Mouse (Mus musculus): ENCODE data around the gene Anpep. TPM values are rescaled to one million over a fixed set of nuclear protein-coding genes. Genes with fewer than 3 reads are reported as not detected.
"Not testable (repeated sequence)": the region's sequence is repeated elsewhere in the genome, so short reads cannot be mapped to it uniquely, and the experiment has no call there.

The Anpep gene
- polyA plus RNA-seq, 1 experiment from 2014 or later = 2.1 TPM

DNA sequence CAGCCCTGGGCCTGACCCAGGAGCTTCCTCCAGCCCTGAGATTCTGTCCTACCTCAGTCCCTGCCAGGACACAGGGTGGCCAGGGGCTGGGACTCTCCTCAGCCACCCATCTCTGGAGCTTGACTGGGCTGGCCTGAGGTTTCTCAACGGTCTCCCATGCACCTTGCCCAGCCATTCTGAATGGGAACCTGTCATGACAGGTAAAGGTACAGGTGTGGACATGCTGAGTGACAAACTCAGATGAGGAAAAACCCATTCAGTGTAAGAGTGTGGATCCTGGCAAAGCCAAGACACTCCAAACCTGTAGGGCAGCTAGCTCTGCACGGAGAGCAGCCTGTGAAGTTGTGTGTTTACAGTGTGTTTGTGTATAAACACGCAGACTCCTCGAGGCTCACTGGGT is 60.5 kb downstream of the Anpep start:
- no peak overlapping the region for H3K9ac ChIP-seq (replicated peaks)
- ATAC-seq = no peak
- H3K27me3 ChIP-seq = peaks cover 7% of the 10 kb centered on the region
- H3K27ac ChIP-seq = no peak overlapping the region
- H3K36me3 ChIP-seq = no peaks in the 10 kb centered on the region
- no peak overlapping the region for H3K4me2 ChIP-seq (replicated peaks)
- 87% methylated on average over 4 of the region's 4 CpGs for WGBS
- no peak overlapping the region for H3K4me3 ChIP-seq (replicated peaks)
- H3K4me1 ChIP-seq (replicated peaks) = peaks cover 12% of the 10 kb centered on the region; the same call in 1 of the 2 replicates
- H3K9me3 ChIP-seq = no peaks in the 10 kb centered on the region

- no peak overlapping the region for H3K27ac ChIP-seq
- WGBS = 74% methylated on average over 6 of the region's 6 CpGs
Observed at GRCm38 (mm10) chr7:79799506-79799905, 61.4 kb downstream of the Anpep start.

GRCm38 (mm10) chr7:79799048-79799447 is 61.8 kb downstream of the Anpep start:
- Histone ChIP-seq H3K4me2 (replicated peaks) (no peak overlapping the region), H3K4me1 (replicated peaks) (peaks cover 12% of the 10 kb centered on the region; the same call in 1 of the 2 replicates), H3K4me3 (replicated peaks) (no peak overlapping the region), H3K9ac (replicated peaks) (no peak overlapping the region), H3K27me3 (peaks cover 19% of the 10 kb centered on the region), H3K27ac (no peak overlapping the region), H3K9me3 (no peaks in the 10 kb centered on the region), H3K36me3 (no peaks in the 10 kb centered on the region)
- ATAC-seq = peak; percentile 29; the same call in 1 of the 2 replicates
- WGBS = 4% methylated on average over 8 of the region's 8 CpGs

More at GRCm38 (mm10) chr7:79799506-79799905, 61.4 kb downstream of the Anpep start:
- H3K9ac ChIP-seq (replicated peaks) = no peak overlapping the region
- H3K9me3 ChIP-seq = no peaks in the 10 kb centered on the region
- peaks cover 12% of the 10 kb centered on the region; the same call in 1 of the 2 replicates for H3K4me1 ChIP-seq (replicated peaks)
- no peak overlapping the region for H3K4me2 ChIP-seq (replicated peaks)
- peaks cover 15% of the 10 kb centered on the region for H3K27me3 ChIP-seq
- H3K4me3 ChIP-seq (replicated peaks) = no peak overlapping the region
- ATAC-seq = no peak
- H3K36me3 ChIP-seq = no peaks in the 10 kb centered on the region

- H3K27ac ChIP-seq = no peak overlapping the region
- no peaks in the 10 kb centered on the region for H3K36me3 ChIP-seq
- no peaks in the 10 kb centered on the region for H3K9me3 ChIP-seq
- no peak overlapping the region for H3K4me2 ChIP-seq (replicated peaks)
- 20% methylated on average over 5 of the region's 5 CpGs for WGBS
- peaks cover 12% of the 10 kb centered on the region; the same call in 1 of the 2 replicates for H3K4me1 ChIP-seq (replicated peaks)
- no peak for ATAC-seq
- peaks cover 24% of the 10 kb centered on the region for H3K27me3 ChIP-seq
- no peak overlapping the region for H3K4me3 ChIP-seq (replicated peaks)
- no peak overlapping the region for H3K9ac ChIP-seq (replicated peaks)
Observed at GRCm38 (mm10) chr7:79798606-79799005, 62.3 kb downstream of the Anpep start.

- H3K4me3 ChIP-seq (replicated peaks) = peak within 1 kb of the TSS; percentile 48
- 78% methylated on average over 6 of the region's 6 CpGs for WGBS
- H3K36me3 ChIP-seq = no peaks in the 10 kb centered on the region
- H3K9me3 ChIP-seq = no peaks in the 10 kb centered on the region
- no peak within 1 kb of the TSS for H3K27ac ChIP-seq
- H3K4me2 ChIP-seq (replicated peaks) = peak within 1 kb of the TSS; percentile 62
- peak within 1 kb of the TSS; percentile 57 for H3K9ac ChIP-seq (replicated peaks)
- peaks cover 30% of the 10 kb centered on the region for H3K4me1 ChIP-seq (replicated peaks)
- peaks cover 54% of the 10 kb centered on the region for H3K27me3 ChIP-seq
- no peak for ATAC-seq
Observed at GRCm38 (mm10) chr7:79793688-79794087, 67.2 kb downstream of the Anpep start, which contains the start of gene Mesp1. Gene Mesp1 (minus strand): TSS chr7:79793788.

DNA sequence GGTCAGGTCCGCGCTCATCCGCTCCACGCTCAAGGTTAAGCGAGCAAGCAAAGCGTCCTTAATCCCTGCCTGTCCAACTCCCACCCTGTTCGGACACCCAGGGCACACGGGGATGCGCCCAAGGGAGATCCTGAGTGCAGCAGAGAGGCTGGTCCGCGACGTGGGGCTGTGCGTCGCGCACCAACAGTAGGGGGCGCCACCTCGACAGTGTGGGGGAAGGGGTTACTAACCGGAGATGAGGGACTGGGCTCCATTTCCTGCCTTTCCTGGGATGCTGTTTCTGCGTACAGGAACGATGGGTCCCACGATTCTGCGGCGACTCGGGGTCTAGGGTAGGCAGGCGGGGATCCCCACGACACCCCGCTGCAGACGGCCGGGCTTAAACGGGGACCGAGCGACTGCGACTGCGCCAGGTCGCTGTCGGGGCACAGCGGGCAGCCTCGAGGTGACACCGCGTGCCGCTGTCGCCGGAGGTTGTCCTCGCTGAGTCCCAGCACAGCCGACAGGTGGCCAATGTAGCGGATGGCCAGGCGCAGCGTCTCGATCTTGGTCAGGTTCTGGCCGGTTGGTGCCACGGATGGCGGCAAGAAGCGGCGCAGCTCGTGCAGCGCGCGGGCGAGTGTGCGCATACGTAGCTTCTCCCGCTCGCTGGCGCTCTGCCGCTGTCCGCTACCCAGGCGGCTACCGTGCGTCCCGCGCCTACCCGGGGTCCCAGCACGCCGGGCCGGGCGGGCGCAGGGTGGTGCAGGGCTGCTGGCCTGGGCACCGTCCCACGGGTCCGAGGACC is 68.0 kb downstream of the Anpep start:
- no peak overlapping the region for H3K27ac ChIP-seq
- WGBS = 1% methylated on average over 80 of the region's 80 CpGs
- H3K27me3 ChIP-seq = peaks cover 54% of the 10 kb centered on the region
- H3K4me1 ChIP-seq (replicated peaks) = peaks cover 27% of the 10 kb centered on the region
- H3K9me3 ChIP-seq = no peaks in the 10 kb centered on the region
- H3K36me3 ChIP-seq = no peaks in the 10 kb centered on the region
- H3K4me3 ChIP-seq (replicated peaks) = peak overlapping the region; percentile 48
- peak; percentile 78 for ATAC-seq
- peak overlapping the region; percentile 62 for H3K4me2 ChIP-seq (replicated peaks)
- peak overlapping the region; percentile 57 for H3K9ac ChIP-seq (replicated peaks)

DNA sequence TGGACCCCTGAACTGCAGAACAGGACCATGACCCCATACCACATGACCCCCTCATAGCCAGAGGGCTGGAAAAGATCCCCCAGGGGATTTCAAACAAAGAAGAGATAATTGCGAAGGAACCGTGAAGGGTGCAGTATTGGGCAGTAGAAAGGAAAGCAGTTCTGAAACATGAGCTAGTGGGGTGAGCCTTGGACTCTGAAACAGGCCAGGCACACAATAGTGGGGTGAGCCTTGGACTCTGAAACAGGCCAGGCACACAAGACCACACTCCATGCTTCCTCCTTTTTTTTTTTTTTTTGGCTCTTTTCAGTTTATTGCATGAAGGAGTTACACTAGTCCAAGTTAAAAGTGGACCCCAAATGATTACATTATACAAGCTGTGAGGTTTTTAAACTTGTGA is 71.0 kb downstream of the Anpep start:
- not testable (repeated sequence) for H3K27ac ChIP-seq; H3K36me3 ChIP-seq; ATAC-seq; H3K9ac ChIP-seq (replicated peaks); H3K4me3 ChIP-seq (replicated peaks); H3K9me3 ChIP-seq; H3K4me2 ChIP-seq (replicated peaks)
- Histone ChIP-seq H3K27me3 (peaks cover 49% of the 10 kb centered on the region), H3K4me1 (replicated peaks) (peaks cover 18% of the 10 kb centered on the region)
- WGBS = 26% methylated on average over 2 of the region's 2 CpGs

DNA sequence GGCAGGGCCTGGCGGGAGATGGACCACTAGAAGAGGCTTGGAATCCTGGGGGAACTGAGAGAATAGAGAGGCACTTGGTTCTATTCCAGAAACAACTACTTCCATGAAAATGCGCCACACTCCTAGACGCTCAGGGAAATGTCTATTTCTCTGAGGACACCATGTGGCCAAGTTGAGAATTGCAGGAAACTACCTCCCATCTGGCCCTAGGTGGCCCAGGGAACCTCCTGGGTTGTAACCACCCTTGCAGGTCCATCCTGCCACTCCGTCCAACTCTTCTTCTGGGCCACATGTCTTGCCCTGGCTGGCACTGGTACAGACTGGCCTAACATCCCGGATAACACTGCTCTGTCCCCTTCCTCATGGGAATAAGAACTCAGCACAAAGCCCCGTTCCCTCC is 74.6 kb downstream of the Anpep start:
- H3K4me1 ChIP-seq (replicated peaks) = 0 out of 2 replicates have a peak, but pooled peaks cover 2% of the 10 kb centered on the region
- H3K36me3 ChIP-seq = no peaks in the 10 kb centered on the region
- peak; percentile 71 for ATAC-seq
- WGBS = 23% methylated on average over 6 of the region's 6 CpGs
- no peak overlapping the region for H3K4me2 ChIP-seq (replicated peaks)
- H3K4me3 ChIP-seq (replicated peaks) = no peak overlapping the region
- no peak overlapping the region for H3K27ac ChIP-seq
- H3K9me3 ChIP-seq = no peaks in the 10 kb centered on the region
- peaks cover 14% of the 10 kb centered on the region for H3K27me3 ChIP-seq
- H3K9ac ChIP-seq (replicated peaks) = no peak overlapping the region

- Histone ChIP-seq H3K4me2 (replicated peaks) (no peak overlapping the region), H3K4me1 (replicated peaks) (0 out of 2 replicates have a peak, but pooled peaks cover 3% of the 10 kb centered on the region), H3K27ac (no peak overlapping the region), H3K9me3 (no peaks in the 10 kb centered on the region), H3K36me3 (no peaks in the 10 kb centered on the region), H3K4me3 (replicated peaks) (no peak overlapping the region), H3K9ac (replicated peaks) (no peak overlapping the region), H3K27me3 (0 out of 2 replicates have a peak, but pooled peaks cover 4% of the 10 kb centered on the region)
- 87% methylated on average over 2 of the region's 2 CpGs for WGBS
- ATAC-seq = no peak
Observed at GRCm38 (mm10) chr7:79782516-79782855, 78.4 kb downstream of the Anpep start.

- ATAC-seq = no peak
- Histone ChIP-seq H3K4me2 (replicated peaks) (no peak overlapping the region), H3K36me3 (no peaks in the 10 kb centered on the region), H3K9ac (replicated peaks) (no peak overlapping the region), H3K27me3 (no peaks in the 10 kb centered on the region), H3K4me3 (replicated peaks) (no peak overlapping the region), H3K4me1 (replicated peaks) (0 out of 2 replicates have a peak, but pooled peaks cover 3% of the 10 kb centered on the region), H3K27ac (no peak overlapping the region), H3K9me3 (no peaks in the 10 kb centered on the region)
- 78% methylated on average over 11 of the region's 11 CpGs for WGBS
Observed at GRCm38 (mm10) chr7:79781826-79782515, 78.9 kb downstream of the Anpep start.

- Histone ChIP-seq H3K27me3 (no peaks in the 10 kb centered on the region), H3K9me3 (no peaks in the 10 kb centered on the region), H3K4me1 (replicated peaks) (0 out of 2 replicates have a peak, but pooled peaks cover 3% of the 10 kb centered on the region), H3K4me3 (replicated peaks) (no peak overlapping the region; the same call in 1 of the 2 replicates), H3K9ac (replicated peaks) (no peak overlapping the region), H3K4me2 (replicated peaks) (peak overlapping the region; percentile 41), H3K27ac (no peak overlapping the region), H3K36me3 (no peaks in the 10 kb centered on the region)
- 0 out of 2 replicates have a peak, but pooled peaks have one; percentile 40 for ATAC-seq
- WGBS = 31% methylated on average over 16 of the region's 16 CpGs
Observed at GRCm38 (mm10) chr7:79780647-79781626, 79.9 kb downstream of the Anpep start.
